14 mouse cellular contexts compared by ENCODE assay signal in genomic region chr2:32065371-32065791, GRCm38 (mm10). TPM values are rescaled to one million over a fixed set of nuclear protein-coding genes. Genes with fewer than 3 reads are reported as not detected.
DNase-seq lines count a peak whose midpoint lies in the region; ATAC-seq and TF ChIP-seq lines count a peak whose summit lies in the region.
"Had no signal": no experiment of that assay in that cellular context is flagged by ENCODE, and none has a peak within 500 bp of the region (broad histone marks: within the 10 kb centered on the region; RNA-seq: fewer than 3 reads in every experiment).

No protein-coding gene starts in this region.

- no peak overlapping the region for H3K4me2 ChIP-seq in hindbrain, embryonic 11.5 days (replicated peaks; ENCODE audit: low read depth, low read length)
- no peak overlapping the region for H3K4me2 ChIP-seq in forebrain, embryonic 15.5 days (replicated peaks)
- H3K4me2 ChIP-seq: lung, embryonic 14.5 days; neural tube, embryonic 15.5 days had no signal

- peaks cover 27% of the 10 kb centered on the region for H3K27me3 ChIP-seq in hindbrain, embryonic 10.5 days (ENCODE audit: insufficient read depth, poor library complexity, severe bottlenecking)
- no peaks in the 10 kb centered on the region for H3K27me3 ChIP-seq in hindbrain, embryonic 11.5 days (ENCODE audit: control insufficient read depth, insufficient read depth, low read length)
- 0 out of 2 replicates have a peak, but pooled peaks cover 2% of the 10 kb centered on the region for H3K27me3 ChIP-seq in forebrain, embryonic 15.5 days

- WGBS in hindbrain, embryonic 10.5 days = 85% methylated on average over 5 of the region's 5 CpGs
- 86% methylated on average over 5 of the region's 5 CpGs for WGBS in hindbrain, embryonic 11.5 days
- WGBS in forebrain, embryonic 15.5 days = 84% methylated on average over 5 of the region's 5 CpGs

- DNase-seq in gastrocnemius, adult 2 months = no peak
- DNase-seq in gastrocnemius, postnatal 25 days = no peak
- DNase-seq in hindbrain, embryonic 10.5 days (ENCODE audit: low spot score) = no peak
- DNase-seq in hindbrain, embryonic 11.5 days (ENCODE audit: low spot score) = no peak
- peak; percentile 60 to 80 for DNase-seq in thymus, adult 18-20 months
- DNase-seq in cerebellum, postnatal 14 days = no peak
- DNase-seq: adrenal gland, postnatal 25 days; kidney, postnatal 14 days; layer of hippocampus, adult 9-11 months; lung, embryonic 14.5 days had no signal

- intact Hi-C loops in gastrocnemius, adult 2 months (cut with DNase I) = no loop called here

- peak overlapping the region; percentile 81 for H3K27ac ChIP-seq in gastrocnemius, adult 2 months
- peak overlapping the region; percentile 64 for H3K27ac ChIP-seq in hindbrain, embryonic 10.5 days
- H3K27ac ChIP-seq in hindbrain, embryonic 11.5 days (ENCODE audit: low read depth, low read length) = no peak overlapping the region
- H3K27ac ChIP-seq in forebrain, embryonic 15.5 days (replicated peaks) = no peak overlapping the region
- H3K27ac ChIP-seq: neural tube, embryonic 15.5 days had no signal

- peaks cover 38% of the 10 kb centered on the region for H3K4me1 ChIP-seq in hindbrain, embryonic 10.5 days (replicated peaks)
- H3K4me1 ChIP-seq in hindbrain, embryonic 11.5 days (replicated peaks; ENCODE audit: control insufficient read depth, insufficient read depth, low read length) = no peaks in the 10 kb centered on the region
- H3K4me1 ChIP-seq in forebrain, embryonic 15.5 days = no peaks in the 10 kb centered on the region

- no peak overlapping the region for H3K4me3 ChIP-seq in gastrocnemius, adult 2 months
- no peak overlapping the region for H3K4me3 ChIP-seq in hindbrain, embryonic 10.5 days
- no peak overlapping the region for H3K4me3 ChIP-seq in hindbrain, embryonic 11.5 days (ENCODE audit: low read depth, low read length)
- no peak overlapping the region for H3K4me3 ChIP-seq in forebrain, embryonic 15.5 days
- H3K4me3 ChIP-seq: neural tube, embryonic 15.5 days had no signal

- H3K9me3 ChIP-seq in hindbrain, embryonic 10.5 days = no peaks in the 10 kb centered on the region
- no peaks in the 10 kb centered on the region for H3K9me3 ChIP-seq in hindbrain, embryonic 11.5 days (ENCODE audit: control insufficient read depth, low read length)
- H3K9me3 ChIP-seq in forebrain, embryonic 15.5 days = no peaks in the 10 kb centered on the region
- H3K9me3 ChIP-seq: neural tube, embryonic 15.5 days had no signal

- H3K9ac ChIP-seq in hindbrain, embryonic 11.5 days (ENCODE audit: low read depth, low read length) = no peak overlapping the region
- H3K9ac ChIP-seq in forebrain, embryonic 15.5 days (replicated peaks) = no peak overlapping the region
- H3K9ac ChIP-seq: lung, embryonic 14.5 days; neural tube, embryonic 15.5 days had no signal

- ATAC-seq in hindbrain, embryonic 11.5 days (ENCODE audit: low FRiP score) = no peak
- peak; percentile 51 for ATAC-seq in activated CD4-positive, CD25-positive, alpha-beta regulatory T cell, adult 4 months
- no peak for ATAC-seq in forebrain, embryonic 15.5 days (replicated peaks)
- ATAC-seq: intestine, postnatal 0 days had no signal

- H3K36me3 ChIP-seq in hindbrain, embryonic 10.5 days = no peaks in the 10 kb centered on the region
- H3K36me3 ChIP-seq in hindbrain, embryonic 11.5 days (ENCODE audit: control insufficient read depth, insufficient read depth, low read length) = no peaks in the 10 kb centered on the region
- no peaks in the 10 kb centered on the region for H3K36me3 ChIP-seq in forebrain, embryonic 15.5 days
- H3K36me3 ChIP-seq: neural tube, embryonic 15.5 days had no signal

- no peak for TF ChIP-seq CTCF in gastrocnemius, adult 2 months (IDR thresholded peaks at IDR 0.05)

RNA-seq across cellular contexts. Expression of gene Fam78a, which starts 19.3 kb away (rescaled TPM):
- 10 to 100 TPM in 1 of 2 experiments, 1 to 10 TPM in 1; 9.9 to 12.0 TPM for total RNA-seq in gastrocnemius, adult 2 months (2021)
- total RNA-seq in gastrocnemius, postnatal 25 days (2021) = 10 to 100 TPM; 15.1 to 15.9 TPM
- polyA plus RNA-seq in hindbrain, embryonic 10.5 days (2016; fragmentation: Nextera tagmentation; extraction: Ambion mirVana) = 1.5 and 2.2 TPM in 2 replicates
- 0.91 and 1.3 TPM in 2 replicates for polyA plus RNA-seq in hindbrain, embryonic 11.5 days (2014; fragmentation: Nextera tagmentation; extraction: Ambion mirVana)
- polyA plus RNA-seq in activated CD4-positive, CD25-positive, alpha-beta regulatory T cell, adult 4 months (2017; shearing (Covaris generic)) = 10 to 100 TPM; 23.6 to 27.1 TPM
- polyA plus RNA-seq in forebrain, embryonic 15.5 days (2015; fragmentation: Nextera tagmentation; extraction: Ambion mirVana) = 0.46 and 0.54 TPM in 2 replicates

RNA-seq across cellular contexts. Expression of gene Plpp7, which starts 29.9 kb away (rescaled TPM):
- 100 to 1,000 TPM; 109 to 120 TPM for total RNA-seq in gastrocnemius, adult 2 months (2021)
- 10 to 100 TPM; 90.9 to 97.0 TPM for total RNA-seq in gastrocnemius, postnatal 25 days (2021)
- polyA plus RNA-seq in hindbrain, embryonic 10.5 days (2016; fragmentation: Nextera tagmentation; extraction: Ambion mirVana) = 7.6 and 7.9 TPM in 2 replicates
- 5.5 and 7.5 TPM in 2 replicates for polyA plus RNA-seq in hindbrain, embryonic 11.5 days (2014; fragmentation: Nextera tagmentation; extraction: Ambion mirVana)
- not detected for polyA plus RNA-seq in activated CD4-positive, CD25-positive, alpha-beta regulatory T cell, adult 4 months (2017; shearing (Covaris generic))
- polyA plus RNA-seq in forebrain, embryonic 15.5 days (2015; fragmentation: Nextera tagmentation; extraction: Ambion mirVana) = 16.4 and 17.0 TPM in 2 replicates

Comparison
In these comparisons a context has a peak if more than half of its experiments do, and no peak if none do; other contexts are left out.
1. H3K27ac ChIP-seq: peak in gastrocnemius, adult 2 months (single experiment) and hindbrain, embryonic 10.5 days (single experiment); none in hindbrain, embryonic 11.5 days (single experiment) and forebrain, embryonic 15.5 days (single experiment).
2. DNase-seq: peak in thymus, adult 18-20 months (2 of 2); none in gastrocnemius, adult 2 months (single experiment), gastrocnemius, postnatal 25 days (single experiment), hindbrain, embryonic 10.5 days (single experiment), hindbrain, embryonic 11.5 days (single experiment) and cerebellum, postnatal 14 days (0 of 2).